ENCODE assay signal across 21 mouse cellular contexts in the genomic region with DNA sequence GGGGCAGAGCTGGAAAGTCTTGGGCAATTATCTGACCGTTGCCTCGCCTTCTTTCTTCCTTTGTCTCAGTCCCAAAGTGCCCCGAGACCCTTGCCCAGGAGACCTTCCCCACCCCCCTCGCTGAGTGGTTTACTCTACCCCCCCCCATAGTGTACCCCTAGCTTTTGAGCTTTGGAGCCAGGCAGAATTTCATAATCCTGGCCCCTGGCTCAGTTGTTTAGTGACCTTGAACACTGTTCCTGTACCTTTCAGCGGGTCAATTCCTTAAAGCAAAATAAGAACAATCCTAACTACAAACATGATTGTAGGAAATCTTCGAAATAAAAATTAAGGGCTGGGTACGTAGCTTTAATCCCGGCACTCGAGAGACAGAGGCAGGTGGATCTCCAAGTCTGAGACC. TPM values are rescaled to one million over a fixed set of nuclear protein-coding genes. Genes with fewer than 3 reads are reported as not detected.
A peak's percentile ranks its signal among the peaks of the same experiment; 100 is the strongest.
DNase-seq lines count a peak whose midpoint lies in the region; ATAC-seq and TF ChIP-seq lines count a peak whose summit lies in the region.
"Had no signal": no experiment of that assay in that cellular context is flagged by ENCODE, and none has a peak within 500 bp of the region (broad histone marks: within the 10 kb centered on the region; RNA-seq: fewer than 3 reads in every experiment).

No protein-coding gene starts in this region.

- peak overlapping the region; percentile 28; the same call in 1 of the 2 replicates for H3K27ac ChIP-seq in kidney, embryonic 15.5 days
- no peak overlapping the region for H3K27ac ChIP-seq in intestine, postnatal 0 days (ENCODE audit: low read depth, low read length)
- H3K27ac ChIP-seq in stomach, postnatal 0 days (replicated peaks) = no peak overlapping the region
- H3K27ac ChIP-seq: forebrain, embryonic 13.5 days; heart, embryonic 13.5 days; hindbrain, postnatal 0 days; layer of hippocampus, adult 2 months; midbrain, embryonic 13.5 days; stomach, embryonic 15.5 days had no signal

- TF ChIP-seq EP300 in stomach, postnatal 0 days (optimal IDR thresholded peaks at IDR 0.05) = no peak

- peak; percentile 34 for DNase-seq in adrenal gland, adult 2 months
- DNase-seq in adrenal gland, adult 18-20 months (ENCODE audit: low spot score in 2 of 2) = no peak
- DNase-seq in kidney, postnatal 10 days = no peak
- DNase-seq in stomach, postnatal 0 days (ENCODE audit: low spot score) = no peak
- no peak for DNase-seq in frontal cortex, postnatal 10 days (ENCODE audit: low spot score in 2 of 2)
- no peak for DNase-seq in embryo, embryonic 10.5 days (ENCODE audit: low spot score)
- DNase-seq: cerebellum, adult 18-20 months had no signal

- no peak overlapping the region for H3K9ac ChIP-seq in kidney, embryonic 15.5 days
- H3K9ac ChIP-seq in intestine, postnatal 0 days (ENCODE audit: low read depth, low read length) = no peak overlapping the region
- no peak overlapping the region for H3K9ac ChIP-seq in stomach, postnatal 0 days (ENCODE audit: low read length)
- H3K9ac ChIP-seq: forebrain, embryonic 13.5 days; heart, embryonic 13.5 days; midbrain, embryonic 13.5 days; stomach, embryonic 15.5 days had no signal

- H3K36me3 ChIP-seq in kidney, embryonic 15.5 days = no peaks in the 10 kb centered on the region
- no peaks in the 10 kb centered on the region for H3K36me3 ChIP-seq in intestine, postnatal 0 days (ENCODE audit: control insufficient read depth, insufficient read depth)
- no peaks in the 10 kb centered on the region for H3K36me3 ChIP-seq in stomach, postnatal 0 days (ENCODE audit: control insufficient read depth, insufficient read depth, low read length)
- H3K36me3 ChIP-seq: heart, embryonic 13.5 days; midbrain, embryonic 13.5 days; stomach, embryonic 15.5 days had no signal

- no peaks in the 10 kb centered on the region for H3K27me3 ChIP-seq in kidney, embryonic 15.5 days
- H3K27me3 ChIP-seq in intestine, postnatal 0 days (replicated peaks; ENCODE audit: control insufficient read depth, insufficient read depth, low read length) = no peaks in the 10 kb centered on the region
- H3K27me3 ChIP-seq in stomach, postnatal 0 days (ENCODE audit: control insufficient read depth, insufficient read depth, low read length) = no peaks in the 10 kb centered on the region
- H3K27me3 ChIP-seq: forebrain, embryonic 13.5 days; heart, embryonic 13.5 days; midbrain, embryonic 13.5 days; stomach, embryonic 15.5 days had no signal

- no peaks in the 10 kb centered on the region for H3K9me3 ChIP-seq in kidney, embryonic 15.5 days (replicated peaks)
- 0 out of 2 replicates have a peak, but pooled peaks cover 4% of the 10 kb centered on the region for H3K9me3 ChIP-seq in intestine, postnatal 0 days (ENCODE audit: control insufficient read depth)
- no peaks in the 10 kb centered on the region for H3K9me3 ChIP-seq in stomach, postnatal 0 days (ENCODE audit: control insufficient read depth, low read length)
- H3K9me3 ChIP-seq: midbrain, embryonic 13.5 days; stomach, embryonic 15.5 days had no signal

- 55% methylated on average over 9 of the region's 9 CpGs for WGBS in kidney, embryonic 15.5 days
- 62% methylated on average over 9 of the region's 9 CpGs for WGBS in intestine, postnatal 0 days
- 67% methylated on average over 9 of the region's 9 CpGs for WGBS in stomach, postnatal 0 days

- H3K4me1 ChIP-seq in kidney, embryonic 15.5 days = peaks cover 16% of the 10 kb centered on the region
- H3K4me1 ChIP-seq in intestine, postnatal 0 days (replicated peaks; ENCODE audit: control insufficient read depth, insufficient read depth, low read length) = no peaks in the 10 kb centered on the region
- H3K4me1 ChIP-seq in stomach, postnatal 0 days (replicated peaks; ENCODE audit: control insufficient read depth, insufficient read depth) = no peaks in the 10 kb centered on the region
- H3K4me1 ChIP-seq: forebrain, embryonic 13.5 days; midbrain, embryonic 13.5 days had no signal

- no peak for TF ChIP-seq CTCF in intestine, postnatal 0 days (IDR thresholded peaks at IDR 0.05; ENCODE audit: low read depth)
- TF ChIP-seq CTCF in stomach, postnatal 0 days (IDR thresholded peaks at IDR 0.05; ENCODE audit: low read depth) = no peak

- ATAC-seq in kidney, embryonic 15.5 days (replicated peaks; ENCODE audit: low FRiP score) = no peak
- no peak for ATAC-seq in intestine, postnatal 0 days
- 0 out of 2 replicates have a peak, but pooled peaks have one; percentile 18 for ATAC-seq in stomach, postnatal 0 days (ENCODE audit: low FRiP score, low TSS enrichment)
- ATAC-seq: forebrain, embryonic 13.5 days; hindbrain, postnatal 0 days; midbrain, embryonic 13.5 days had no signal

- H3K4me2 ChIP-seq in kidney, embryonic 15.5 days = peak overlapping the region; percentile 14; the same call in 1 of the 2 replicates
- 0 out of 2 replicates have a peak overlapping the region, but pooled peaks have one; percentile 22 for H3K4me2 ChIP-seq in intestine, postnatal 0 days (replicated peaks; ENCODE audit: low read depth)
- H3K4me2 ChIP-seq in stomach, postnatal 0 days (replicated peaks; ENCODE audit: low read depth) = no peak overlapping the region
- H3K4me2 ChIP-seq: forebrain, embryonic 13.5 days; heart, embryonic 13.5 days; midbrain, embryonic 13.5 days; stomach, embryonic 15.5 days had no signal

- no peak overlapping the region for H3K4me3 ChIP-seq in kidney, embryonic 15.5 days (replicated peaks)
- H3K4me3 ChIP-seq in intestine, postnatal 0 days (ENCODE audit: low read depth, low read length) = no peak overlapping the region
- H3K4me3 ChIP-seq in stomach, postnatal 0 days (ENCODE audit: low read depth, low read length) = no peak overlapping the region
- H3K4me3 ChIP-seq: forebrain, embryonic 13.5 days; heart, embryonic 13.5 days; layer of hippocampus, adult 2 months; midbrain, embryonic 13.5 days; stomach, embryonic 15.5 days had no signal

RNA-seq across cellular contexts. Expression of a gene that starts 19.0 kb away (rescaled TPM):
- total RNA-seq in adrenal gland, adult 2 months (2021) = not detected
- not detected in 2 replicates for polyA plus RNA-seq in adrenal gland, adult 2 months (2012; rRNA removed)
- not detected for total RNA-seq in adrenal gland, adult 18-20 months (2021)
- not detected in 2 replicates for polyA plus RNA-seq in kidney, embryonic 15.5 days (2015; fragmentation: Nextera tagmentation; extraction: Ambion mirVana)
- polyA plus RNA-seq in intestine, postnatal 0 days (2015; fragmentation: Nextera tagmentation; extraction: Ambion mirVana) = not detected in 2 replicates
- 0.07 TPM in 1 of 2 replicates, not detected in the other for polyA plus RNA-seq in stomach, postnatal 0 days (2015; fragmentation: Nextera tagmentation; extraction: Ambion mirVana)
- total RNA-seq: adrenal gland, postnatal 14 days; heart, postnatal 36 days; hindbrain, postnatal 0 days; layer of hippocampus, adult 2 months had no signal
- polyA plus RNA-seq: forebrain, embryonic 13.5 days; heart, embryonic 13.5 days; hindbrain, postnatal 0 days; kidney, embryonic 16.5 days; limb, embryonic 11.5 days; lung, embryonic 16.5 days; midbrain, embryonic 13.5 days; spleen, adult 2 months; stomach, embryonic 15.5 days had no signal

RNA-seq across cellular contexts. Expression of a gene that starts 23.4 kb away (rescaled TPM):
- not detected for total RNA-seq in adrenal gland, adult 2 months (2021)
- polyA plus RNA-seq in adrenal gland, adult 2 months (2012; rRNA removed) = not detected in 2 replicates
- not detected for total RNA-seq in adrenal gland, adult 18-20 months (2021)
- not detected in 2 replicates for polyA plus RNA-seq in kidney, embryonic 15.5 days (2015; fragmentation: Nextera tagmentation; extraction: Ambion mirVana)
- polyA plus RNA-seq in intestine, postnatal 0 days (2015; fragmentation: Nextera tagmentation; extraction: Ambion mirVana) = not detected in 2 replicates
- polyA plus RNA-seq in stomach, postnatal 0 days (2015; fragmentation: Nextera tagmentation; extraction: Ambion mirVana) = not detected in 2 replicates
- total RNA-seq: adrenal gland, postnatal 14 days; heart, postnatal 36 days; hindbrain, postnatal 0 days; layer of hippocampus, adult 2 months had no signal
- polyA plus RNA-seq: forebrain, embryonic 13.5 days; heart, embryonic 13.5 days; hindbrain, postnatal 0 days; kidney, embryonic 16.5 days; limb, embryonic 11.5 days; lung, embryonic 16.5 days; midbrain, embryonic 13.5 days; spleen, adult 2 months; stomach, embryonic 15.5 days had no signal

RNA-seq across cellular contexts. Expression of a gene that starts 27.6 kb away (rescaled TPM):
- total RNA-seq in adrenal gland, adult 2 months (2021) = 100 to 1,000 TPM; 223 to 343 TPM
- polyA plus RNA-seq in adrenal gland, adult 2 months (2012; rRNA removed) = 390 and 417 TPM in 2 replicates
- 100 to 1,000 TPM; 256 to 257 TPM for total RNA-seq in adrenal gland, adult 18-20 months (2021)
- 39.0 and 46.3 TPM in 2 replicates for polyA plus RNA-seq in kidney, embryonic 15.5 days (2015; fragmentation: Nextera tagmentation; extraction: Ambion mirVana)
- polyA plus RNA-seq in intestine, postnatal 0 days (2015; fragmentation: Nextera tagmentation; extraction: Ambion mirVana) = 24.9 and 27.1 TPM in 2 replicates
- polyA plus RNA-seq in stomach, postnatal 0 days (2015; fragmentation: Nextera tagmentation; extraction: Ambion mirVana) = 71.6 and 79.4 TPM in 2 replicates

RNA-seq across cellular contexts. Expression of a gene that starts 42.9 kb away (rescaled TPM):
- 10 to 100 TPM; 39.7 to 56.9 TPM for total RNA-seq in adrenal gland, adult 2 months (2021)
- 97.8 and 107 TPM in 2 replicates for polyA plus RNA-seq in adrenal gland, adult 2 months (2012; rRNA removed)
- 10 to 100 TPM; 37.8 to 39.7 TPM for total RNA-seq in adrenal gland, adult 18-20 months (2021)
- polyA plus RNA-seq in kidney, embryonic 15.5 days (2015; fragmentation: Nextera tagmentation; extraction: Ambion mirVana) = 86.1 and 105 TPM in 2 replicates
- polyA plus RNA-seq in intestine, postnatal 0 days (2015; fragmentation: Nextera tagmentation; extraction: Ambion mirVana) = 18.2 and 19.7 TPM in 2 replicates
- polyA plus RNA-seq in stomach, postnatal 0 days (2015; fragmentation: Nextera tagmentation; extraction: Ambion mirVana) = 32.9 and 36.4 TPM in 2 replicates

RNA-seq across cellular contexts. Expression of a gene that starts 48.9 kb away (rescaled TPM):
- under 1 TPM; 0.45 to 0.58 TPM for total RNA-seq in adrenal gland, adult 2 months (2021)
- polyA plus RNA-seq in adrenal gland, adult 2 months (2012; rRNA removed) = 0.48 and 0.61 TPM in 2 replicates
- 1 to 10 TPM in 1 of 2 experiments, under 1 TPM in 1; 0.56 to 1.3 TPM for total RNA-seq in adrenal gland, adult 18-20 months (2021)
- 0.48 and 0.53 TPM in 2 replicates for polyA plus RNA-seq in kidney, embryonic 15.5 days (2015; fragmentation: Nextera tagmentation; extraction: Ambion mirVana)
- polyA plus RNA-seq in intestine, postnatal 0 days (2015; fragmentation: Nextera tagmentation; extraction: Ambion mirVana) = 0.38 and 0.57 TPM in 2 replicates
- polyA plus RNA-seq in stomach, postnatal 0 days (2015; fragmentation: Nextera tagmentation; extraction: Ambion mirVana) = 1.1 and 1.4 TPM in 2 replicates
